Mouse (Mus musculus) embryonic stem cell, embryonic (primary cell): Measurements from ENCODE around the gene Minpp1.

ENCODE experiments used
- CTCF ChIA-PET, 4 experiments: fragments of 300-600 bp in 2 of 4; fragments of 350-600 bp in 2 of 4; sonication (Branson Sonifier 250); formaldehyde crosslinking; loops; one replicate each; lab custom pipeline; 2022; ENCODE audit warnings: inconsistent platforms in 2 of 4; lab: Charles Lee
- POLR2A ChIA-PET, 4 experiments: fragments of 300-600 bp in 2 of 4; fragments of 350-600 bp in 2 of 4; sonication (Branson Sonifier 250); formaldehyde crosslinking; loops; one replicate each; lab custom pipeline; 2022; ENCODE audit warnings: antibody characterized with exemption in 4 of 4, inconsistent platforms in 1 of 4; lab: Charles Lee

The Minpp1 gene

GRCm38 (mm10) chr19:32507526-32507925, 22.0 kb downstream of the Minpp1 start:
- ChIA-PET POLR2A (interaction anchor here in 3 of 4 experiments (0.7 to 2.7 kb wide), 4 partner anchors 13 to 1425 kb away, joined by 3 to 8 read pairs (median 3); partner anchors contain the start of gene Cstf2t (in 1 of the 3)), CTCF (interaction anchor here in 2 of 4 experiments (0.5 to 0.7 kb wide), 3 partner anchors 18 to 198 kb away, joined by 3 to 11 read pairs (median 9); no protein-coding TSS in a partner anchor)

- CTCF ChIA-PET, result interaction anchor here in 1 of 4 experiments (0.9 kb wide), 1 partner anchor 716 kb away, joined by 3 read pairs; no protein-coding TSS in a partner anchor
- POLR2A ChIA-PET, result no interaction called here
Observed at GRCm38 (mm10) chr19:32510267-32510666, 24.7 kb downstream of the Minpp1 start.

- POLR2A ChIA-PET, result no interaction called here
- CTCF ChIA-PET, result interaction anchor here in 1 of 4 experiments (0.9 to 2.0 kb wide), 2 partner anchors 202 to 716 kb away, joined by 3 to 6 read pairs; no protein-coding TSS in a partner anchor
Observed at GRCm38 (mm10) chr19:32510962-32511361, 25.4 kb downstream of the Minpp1 start.

GRCm38 (mm10) chr19:32512518-32512917, 26.9 kb downstream of the Minpp1 start:
- ChIA-PET CTCF (interaction anchor here in 3 of 4 experiments (0.6 to 2.0 kb wide), 12 partner anchors 11 to 631 kb away, joined by 3 to 6 read pairs (median 3); no protein-coding TSS in a partner anchor), POLR2A (no interaction called here)

- ChIA-PET CTCF (no interaction called here), POLR2A (no interaction called here)
Observed at GRCm38 (mm10) chr19:32516575-32516974, 31.0 kb downstream of the Minpp1 start.

- ChIA-PET POLR2A (interaction anchor here in 2 of 4 experiments (0.7 to 2.0 kb wide), 2 partner anchors 66 to 796 kb away, joined by 3 to 4 read pairs; no protein-coding TSS in a partner anchor), CTCF (interaction anchor here in 1 of 4 experiments (0.6 kb wide), 1 partner anchor 234 kb away, joined by 4 read pairs; no protein-coding TSS in a partner anchor)
Observed at GRCm38 (mm10) chr19:32521446-32521845, 35.9 kb downstream of the Minpp1 start.

GRCm38 (mm10) chr19:32522247-32522646, 36.7 kb downstream of the Minpp1 start:
- CTCF ChIA-PET, result no interaction called here

GRCm38 (mm10) chr19:32522753-32523307, 37.3 kb downstream of the Minpp1 start:
- POLR2A ChIA-PET, result interaction anchor here in 3 of 4 experiments (0.5 to 1.9 kb wide), 5 partner anchors 15 to 234 kb away, joined by 3 to 8 read pairs (median 4); partner anchors contain the start of gene Pten (in 1 of the 3)
- CTCF ChIA-PET, result interaction anchor here in 2 of 4 experiments (0.6 to 1.2 kb wide), 2 partner anchors 10 to 1641 kb away, joined by 3 to 4 read pairs; no protein-coding TSS in a partner anchor

More at GRCm38 (mm10) chr19:32522247-32522646, 36.7 kb downstream of the Minpp1 start:
- POLR2A ChIA-PET, result interaction anchor here in 1 of 4 experiments (0.9 kb wide), 1 partner anchor 235 kb away, joined by 3 read pairs; the partner anchor contains the start of gene Pten

GRCm38 (mm10) chr19:32523769-32524515, 38.4 kb downstream of the Minpp1 start:
- ChIA-PET CTCF (interaction anchor here in 2 of 4 experiments (0.7 to 1.2 kb wide), 2 partner anchors 11 to 123 kb away, joined by 3 to 4 read pairs; no protein-coding TSS in a partner anchor), POLR2A (interaction anchor here in 2 of 4 experiments (0.7 to 1.9 kb wide), 4 partner anchors 16 to 76 kb away, joined by 3 to 8 read pairs (median 4); no protein-coding TSS in a partner anchor)

GRCm38 (mm10) chr19:32524516-32524860, 38.9 kb downstream of the Minpp1 start:
- POLR2A ChIA-PET, result interaction anchor here in 2 of 4 experiments (0.6 to 1.9 kb wide), 3 partner anchors 17 to 76 kb away, joined by 3 to 8 read pairs (median 6); no protein-coding TSS in a partner anchor
- CTCF ChIA-PET, result no interaction called here

GRCm38 (mm10) chr19:32527139-32527538, 41.6 kb downstream of the Minpp1 start:
- ChIA-PET POLR2A (interaction anchor here in 1 of 4 experiments (1.2 kb wide), 1 partner anchor 229 kb away, joined by 3 read pairs; no protein-coding TSS in a partner anchor), CTCF (no interaction called here)

GRCm38 (mm10) chr19:32528723-32529122, 43.2 kb downstream of the Minpp1 start:
- ChIA-PET POLR2A (no interaction called here), CTCF (interaction anchor here in 1 of 4 experiments (0.7 kb wide), 2 partner anchors 106 to 170 kb away, joined by 3 to 5 read pairs; no protein-coding TSS in a partner anchor)

- ChIA-PET CTCF (interaction anchor here in 1 of 4 experiments (0.6 to 0.7 kb wide), 3 partner anchors 35 to 170 kb away, joined by 3 to 5 read pairs (median 3); no protein-coding TSS in a partner anchor), POLR2A (interaction anchor here in 1 of 4 experiments (0.5 kb wide), 1 partner anchor 140 kb away, joined by 4 read pairs; no protein-coding TSS in a partner anchor)
Observed at GRCm38 (mm10) chr19:32529252-32529942, 43.8 kb downstream of the Minpp1 start.

- ChIA-PET POLR2A (no interaction called here), CTCF (no interaction called here)
Observed at GRCm38 (mm10) chr19:32530296-32530695, 44.7 kb downstream of the Minpp1 start.

GRCm38 (mm10) chr19:32532331-32532730, 46.8 kb downstream of the Minpp1 start:
- POLR2A ChIA-PET, result no interaction called here

GRCm38 (mm10) chr19:32532737-32533505, 47.4 kb downstream of the Minpp1 start:
- ChIA-PET CTCF (no interaction called here), POLR2A (interaction anchor here in 1 of 4 experiments (0.7 to 1.0 kb wide), 2 partner anchors 38 to 87 kb away, joined by 3 read pairs; no protein-coding TSS in a partner anchor)

More at GRCm38 (mm10) chr19:32532331-32532730, 46.8 kb downstream of the Minpp1 start:
- CTCF ChIA-PET, result no interaction called here

GRCm38 (mm10) chr19:32534887-32535286, 49.3 kb downstream of the Minpp1 start:
- ChIA-PET POLR2A (interaction anchor here in 1 of 4 experiments (0.5 kb wide), 1 partner anchor 61 kb away, joined by 3 read pairs; no protein-coding TSS in a partner anchor), CTCF (no interaction called here)
